Mouse (Mus musculus) limb, embryonic 13.5 days (tissue): ENCODE results near the gene Acer3. TPM values are rescaled to one million over a fixed set of nuclear protein-coding genes. Genes with fewer than 3 reads are reported as not detected.

ENCODE experiments used
- ATAC-seq: fragments of 200-750 bp; cut with Nextera tagmentation; 2 replicates; pipeline ENCODE4 v1.8.0; 2017; ENCODE audit warnings: low read depth, moderate number of reproducible peaks, moderate TSS enrichment; ENCODE audit not compliant: low FRiP score
- H3K27ac ChIP-seq: fragments of 300-500 bp; sonication (generic); 2 replicates; pipeline ENCODE4 v1.5.1; 2015; ENCODE audit warnings: inconsistent platforms, mild to moderate bottlenecking, moderate library complexity
- H3K27me3 ChIP-seq: fragments of 300-500 bp; sonication (generic); 2 replicates; pipeline ENCODE4 v1.6.1; 2015; ENCODE audit warnings: mild to moderate bottlenecking, inconsistent platforms
- H3K36me3 ChIP-seq: fragments of 300-500 bp; sonication (generic); 2 replicates; pipeline ENCODE4 v1.6.1; 2015; ENCODE audit warnings: inconsistent platforms, mild to moderate bottlenecking, moderate library complexity
- H3K4me1 ChIP-seq: fragments of 300-500 bp; sonication (generic); 2 replicates; pipeline ENCODE4 v1.6.1; 2015; ENCODE audit warnings: inconsistent platforms
- H3K4me2 ChIP-seq: fragments of 300-500 bp; sonication (generic); replicated peaks from 2 replicates; pipeline ENCODE4 v1.6.1; 2015; ENCODE audit warnings: inconsistent platforms, mild to moderate bottlenecking, moderate library complexity
- H3K4me3 ChIP-seq: fragments of 300-500 bp; sonication (generic); 2 replicates; pipeline ENCODE4 v1.5.1; 2015; ENCODE audit warnings: moderate library complexity, mild to moderate bottlenecking, inconsistent platforms
- H3K9ac ChIP-seq: fragments of 300-500 bp; sonication (generic); 2 replicates; pipeline ENCODE4 v1.6.1; 2015; ENCODE audit warnings: mild to moderate bottlenecking, inconsistent platforms
- H3K9me3 ChIP-seq: fragments of 300-500 bp; sonication (generic); 2 replicates; pipeline ENCODE4 v1.6.1; 2016; ENCODE audit warnings: inconsistent platforms
- WGBS: fragments of 180-500 bp; shearing (Covaris S2); methylation state at CpG from one replicate; pipeline ENCODE4 v1.1.7; 2015; 5-methylcytosine and 5-hydroxymethylcytosine counted together
- polyA plus RNA-seq: library from polyadenylated mRNA; unstranded; fragments of >200 nt; fragmentation: Nextera tagmentation; extraction: Ambion mirVana; gene quantifications from 2 replicates; pipeline ENCODE4 v1.2.1, GENCODE M21; 2015

Acer3 gene
- polyA plus RNA-seq, 1 experiment from 2014 or later = 34.7 TPM

- no peak for ATAC-seq
- H3K4me1 ChIP-seq = peaks cover 18% of the 10 kb centered on the region
- 81% methylated on average over 8 of the region's 8 CpGs for WGBS
- no peaks in the 10 kb centered on the region for H3K27me3 ChIP-seq
- no peak overlapping the region for H3K27ac ChIP-seq
- H3K4me3 ChIP-seq = no peak overlapping the region
- H3K36me3 ChIP-seq = no peaks in the 10 kb centered on the region
- no peak overlapping the region for H3K9ac ChIP-seq
- no peaks in the 10 kb centered on the region for H3K9me3 ChIP-seq
- no peak overlapping the region for H3K4me2 ChIP-seq
Observed at GRCm38 (mm10) chr7:98172661-98173060, 148.3 kb downstream of the Acer3 start.

DNA sequence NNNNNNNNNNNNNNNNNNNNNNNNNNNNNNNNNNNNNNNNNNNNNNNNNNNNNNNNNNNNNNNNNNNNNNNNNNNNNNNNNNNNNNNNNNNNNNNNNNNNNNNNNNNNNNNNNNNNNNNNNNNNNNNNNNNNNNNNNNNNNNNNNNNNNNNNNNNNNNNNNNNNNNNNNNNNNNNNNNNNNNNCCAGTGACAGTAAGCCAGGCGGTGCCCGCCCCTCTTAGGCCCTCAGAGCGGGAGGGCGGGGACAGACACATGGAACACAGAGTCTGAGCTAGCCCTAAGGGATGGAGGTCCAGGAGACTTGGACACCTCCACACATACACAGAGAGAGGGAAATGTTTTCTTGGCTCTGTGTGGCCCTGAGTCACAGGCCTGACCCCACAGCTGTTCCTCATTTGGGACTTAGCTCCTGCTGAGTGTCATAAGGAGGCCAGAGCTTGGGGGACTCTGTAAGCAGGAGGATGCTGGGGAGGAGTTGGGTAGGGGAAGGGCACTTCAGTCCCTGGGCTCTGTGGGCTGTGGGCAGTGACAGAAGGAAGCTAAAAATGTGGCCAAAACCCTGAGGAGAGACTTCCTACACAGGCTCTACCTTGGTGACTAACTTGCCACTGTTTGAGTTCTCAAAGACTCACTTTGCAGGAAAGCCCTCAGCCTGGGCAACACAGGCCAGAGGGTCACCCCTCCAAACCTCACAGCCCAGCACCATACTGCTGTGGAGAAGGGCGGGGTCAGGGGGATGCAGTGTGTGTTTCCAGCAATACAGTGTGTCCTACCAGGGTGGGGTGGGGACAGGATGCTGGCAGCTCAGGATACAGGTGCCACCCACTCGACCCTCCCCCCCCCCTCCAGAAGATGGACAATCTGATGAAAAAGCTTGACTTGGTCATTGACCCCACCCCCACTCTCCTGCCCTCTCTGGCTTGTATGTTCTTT is 149.6 kb downstream of the Acer3 start:
- ATAC-seq = peak; percentile 46; the same call in 1 of the 2 replicates
- peak overlapping the region; percentile 50; the same call in 1 of the 2 replicates for H3K9ac ChIP-seq
- 38% methylated on average over 6 of the region's 6 CpGs for whole genome bisulfite sequencing

DNA sequence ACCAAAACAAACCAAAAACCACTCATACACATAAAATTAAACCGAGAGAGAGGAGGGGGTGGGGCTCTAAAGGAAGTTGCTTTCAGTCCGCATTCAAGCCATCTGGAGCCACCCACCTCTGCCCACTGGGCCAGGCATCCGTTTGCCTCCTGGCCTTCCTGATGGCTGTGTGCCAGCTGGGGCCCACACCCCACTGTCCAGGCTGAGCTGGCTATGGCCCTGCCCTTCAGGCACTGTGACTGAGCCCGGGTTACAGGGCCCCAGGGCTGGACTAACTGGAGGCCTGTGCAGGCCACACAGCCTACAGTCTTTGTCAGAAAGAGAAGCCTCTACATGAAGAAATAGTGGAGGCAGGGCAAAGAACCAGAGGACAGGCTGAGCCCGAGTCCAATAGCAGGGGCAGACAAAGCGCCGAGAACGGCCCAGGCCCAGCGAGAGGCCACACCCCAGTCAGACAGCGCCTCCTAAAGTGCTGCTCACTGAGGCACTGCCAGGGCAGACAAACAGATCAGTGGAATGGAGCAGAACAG is 155.9 kb downstream of the Acer3 start:
- Histone ChIP-seq H3K9me3 (no peaks in the 10 kb centered on the region), H3K4me1 (peaks cover 29% of the 10 kb centered on the region), H3K27ac (peak overlapping the region; percentile 56; the same call in 1 of the 2 replicates), H3K36me3 (no peaks in the 10 kb centered on the region), H3K9ac (peak overlapping the region; percentile 46), H3K4me3 (no peak overlapping the region), H3K4me2 (no peak overlapping the region), H3K27me3 (no peaks in the 10 kb centered on the region)
- ATAC-seq = peak; percentile 57; the same call in 1 of the 2 replicates
- WGBS = 54% methylated on average over 10 of the region's 10 CpGs

More for the DNA sequence above, 149.6 kb downstream of the Acer3 start:
- no peaks in the 10 kb centered on the region for H3K27me3 ChIP-seq
- H3K4me1 ChIP-seq = peaks cover 10% of the 10 kb centered on the region
- H3K36me3 ChIP-seq = no peaks in the 10 kb centered on the region
- no peaks in the 10 kb centered on the region for H3K9me3 ChIP-seq
- H3K4me2 ChIP-seq = no peak overlapping the region
- H3K27ac ChIP-seq = no peak overlapping the region
- no peak overlapping the region for H3K4me3 ChIP-seq

GRCm38 (mm10) chr7:98164382-98164998 is 156.5 kb downstream of the Acer3 start:
- WGBS = 69% methylated on average over 9 of the region's 9 CpGs
- no peaks in the 10 kb centered on the region; the same call in 1 of the 2 replicates for H3K27me3 ChIP-seq
- no peak for ATAC-seq
- no peak overlapping the region for H3K9ac ChIP-seq
- peaks cover 34% of the 10 kb centered on the region for H3K4me1 ChIP-seq
- no peaks in the 10 kb centered on the region for H3K36me3 ChIP-seq
- H3K27ac ChIP-seq = no peak overlapping the region
- H3K9me3 ChIP-seq = no peaks in the 10 kb centered on the region
- no peak overlapping the region for H3K4me2 ChIP-seq
- no peak overlapping the region for H3K4me3 ChIP-seq

- no peaks in the 10 kb centered on the region for H3K9me3 ChIP-seq
- H3K27ac ChIP-seq = no peak overlapping the region
- H3K9ac ChIP-seq = no peak overlapping the region
- no peak overlapping the region for H3K4me2 ChIP-seq
- no peaks in the 10 kb centered on the region for H3K36me3 ChIP-seq
- H3K4me3 ChIP-seq = no peak overlapping the region
- no peak for ATAC-seq
- H3K27me3 ChIP-seq = no peaks in the 10 kb centered on the region; the same call in 1 of the 2 replicates
- 45% methylated on average over 3 of the region's 3 CpGs for WGBS
- peaks cover 40% of the 10 kb centered on the region for H3K4me1 ChIP-seq
Observed at GRCm38 (mm10) chr7:98163700-98164099, 157.3 kb downstream of the Acer3 start.

- no peak for ATAC-seq
- H3K27me3 ChIP-seq = no peaks in the 10 kb centered on the region; the same call in 1 of the 2 replicates
- H3K27ac ChIP-seq = no peak overlapping the region
- no peak overlapping the region for H3K4me2 ChIP-seq
- H3K36me3 ChIP-seq = no peaks in the 10 kb centered on the region
- 78% methylated on average over 6 of the region's 6 CpGs for WGBS
- no peaks in the 10 kb centered on the region for H3K9me3 ChIP-seq
- peaks cover 49% of the 10 kb centered on the region for H3K4me1 ChIP-seq
- no peak overlapping the region for H3K4me3 ChIP-seq
- H3K9ac ChIP-seq = no peak overlapping the region
Observed at GRCm38 (mm10) chr7:98162239-98162638, 158.8 kb downstream of the Acer3 start.

DNA sequence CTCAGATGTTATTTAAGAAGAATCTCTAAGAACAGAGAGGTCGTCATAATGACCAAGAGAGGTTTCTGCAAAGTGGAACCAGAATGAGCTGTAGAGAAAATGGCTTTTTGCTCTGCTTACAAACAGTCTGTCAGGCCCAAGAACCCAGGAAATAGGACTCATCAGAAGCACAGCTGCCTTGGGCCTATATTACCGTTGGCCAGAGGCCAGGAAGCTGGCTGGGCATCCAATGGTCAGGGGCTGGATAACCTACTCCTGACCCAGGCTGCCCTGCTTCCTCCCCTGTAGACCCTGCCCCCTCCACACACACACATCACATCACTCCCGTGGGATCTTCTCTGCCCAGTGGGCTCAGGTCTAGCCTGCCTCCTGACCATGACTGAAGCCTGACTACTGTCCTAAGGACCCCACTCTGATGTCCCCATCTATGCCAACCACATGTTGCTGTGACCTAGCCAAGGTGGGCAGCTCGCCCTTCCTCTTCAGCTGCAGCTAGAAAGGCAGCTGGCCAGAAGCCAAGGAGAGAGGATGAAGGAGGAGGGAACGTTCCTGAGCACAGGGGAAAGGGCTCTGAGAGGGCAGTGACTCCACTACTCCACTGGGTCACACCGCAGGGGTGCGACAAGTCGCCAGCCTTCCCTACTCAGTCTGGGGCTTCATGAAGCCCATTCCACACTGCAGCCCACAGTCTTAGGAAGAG is 160.8 kb downstream of the Acer3 start:
- ATAC-seq = no peak
- Histone ChIP-seq H3K27me3 (no peaks in the 10 kb centered on the region; the same call in 1 of the 2 replicates), H3K4me1 (peaks cover 49% of the 10 kb centered on the region), H3K4me3 (no peak overlapping the region), H3K4me2 (no peak overlapping the region), H3K36me3 (no peaks in the 10 kb centered on the region), H3K9me3 (no peaks in the 10 kb centered on the region), H3K27ac (no peak overlapping the region), H3K9ac (0 out of 2 replicates have a peak overlapping the region, but pooled peaks have one; percentile 25)
- WGBS = 43% methylated on average over 8 of the region's 8 CpGs

- H3K9me3 ChIP-seq = no peaks in the 10 kb centered on the region
- H3K9ac ChIP-seq = no peak overlapping the region
- no peak overlapping the region for H3K4me2 ChIP-seq
- no peak for ATAC-seq
- WGBS = 27% methylated on average over 8 of the region's 8 CpGs
- no peaks in the 10 kb centered on the region; the same call in 1 of the 2 replicates for H3K27me3 ChIP-seq
- H3K4me1 ChIP-seq = peaks cover 44% of the 10 kb centered on the region
- no peaks in the 10 kb centered on the region for H3K36me3 ChIP-seq
- no peak overlapping the region for H3K4me3 ChIP-seq
- no peak overlapping the region for H3K27ac ChIP-seq
Observed at GRCm38 (mm10) chr7:98158481-98158880, 162.5 kb downstream of the Acer3 start.

GRCm38 (mm10) chr7:98157636-98158332 is 163.2 kb downstream of the Acer3 start:
- H3K4me2 ChIP-seq = no peak overlapping the region
- H3K4me1 ChIP-seq = peaks cover 45% of the 10 kb centered on the region

More at GRCm38 (mm10) chr7:98157636-98158332, 163.2 kb downstream of the Acer3 start:
- Histone ChIP-seq H3K36me3 (no peaks in the 10 kb centered on the region), H3K9me3 (no peaks in the 10 kb centered on the region), H3K4me3 (no peak overlapping the region), H3K27me3 (no peaks in the 10 kb centered on the region; the same call in 1 of the 2 replicates), H3K9ac (no peak overlapping the region), H3K27ac (no peak overlapping the region)
- 65% methylated on average over 5 of the region's 5 CpGs for WGBS
- no peak for ATAC-seq
